Mouse (Mus musculus): ENCODE results near the gene Hmga2. TPM values are rescaled to one million over a fixed set of nuclear protein-coding genes. Genes with fewer than 3 reads are reported as not detected.
A peak's percentile ranks its signal among the peaks of the same experiment; 100 is the strongest.

Gene Hmga2
- polyA plus RNA-seq, 1 experiment from 2014 or later = 12.4 TPM

DNA sequence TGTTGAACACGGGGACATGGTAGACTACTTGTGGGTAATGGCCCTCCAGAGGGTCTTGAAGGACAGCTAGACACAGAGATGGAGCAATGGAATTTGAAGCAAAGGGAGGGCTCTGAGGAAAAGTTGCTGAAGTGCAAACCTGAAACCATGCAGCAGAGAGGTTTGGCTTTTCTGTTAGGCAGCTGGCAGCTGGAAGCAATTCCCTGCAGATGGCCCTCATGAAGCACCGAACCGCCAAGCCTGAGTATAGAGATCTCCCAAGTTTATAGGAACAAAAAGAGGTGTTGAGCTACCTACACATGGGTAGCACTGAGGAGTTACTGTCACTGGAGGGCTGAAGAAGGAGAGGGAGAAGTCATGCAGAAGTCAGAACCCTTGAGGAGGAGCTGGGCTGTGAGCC, 13.3 kb upstream of the Hmga2 start:
- no peak for ATAC-seq (ENCODE audit: low FRiP score, low read depth)
- no peaks in the 10 kb centered on the region for H3K27me3 ChIP-seq
- H3K9me3 ChIP-seq = 0 out of 2 replicates have a peak, but pooled peaks cover 13% of the 10 kb centered on the region
- H3K4me3 ChIP-seq = no peak overlapping the region
- no peaks in the 10 kb centered on the region for H3K36me3 ChIP-seq
- no peak overlapping the region for H3K4me2 ChIP-seq (replicated peaks)
- 82% methylated on average over 3 of the region's 3 CpGs for WGBS
- no peak overlapping the region for H3K27ac ChIP-seq (replicated peaks)
- no peaks in the 10 kb centered on the region for H3K4me1 ChIP-seq
- no peak overlapping the region for H3K9ac ChIP-seq (replicated peaks)

DNA sequence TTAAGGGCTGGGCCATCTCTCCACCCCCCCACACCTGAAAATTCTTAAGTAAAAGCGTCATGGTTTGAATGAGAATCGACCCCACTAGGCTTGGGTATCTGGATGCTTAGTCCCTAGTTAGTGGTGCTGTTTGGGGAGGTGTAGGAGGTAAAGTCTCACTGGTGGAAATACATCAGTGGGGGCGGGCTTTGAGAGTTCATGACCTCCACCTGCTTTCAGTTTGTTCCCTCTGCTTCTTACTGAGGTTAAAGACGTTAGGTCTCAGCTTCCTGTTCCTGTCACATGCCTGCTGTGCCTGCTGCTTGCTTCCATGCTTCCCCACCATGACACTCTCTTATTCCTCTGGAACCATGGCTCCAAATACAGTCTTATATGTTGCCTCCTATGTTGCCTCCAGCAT, 12.3 kb upstream of the Hmga2 start:
- no peak for ATAC-seq (ENCODE audit: low FRiP score, low read depth)
- no peaks in the 10 kb centered on the region for H3K27me3 ChIP-seq
- 0 out of 2 replicates have a peak, but pooled peaks cover 13% of the 10 kb centered on the region for H3K9me3 ChIP-seq
- no peak overlapping the region for H3K4me3 ChIP-seq
- no peaks in the 10 kb centered on the region for H3K36me3 ChIP-seq
- 83% methylated on average over 4 of the region's 4 CpGs for WGBS
- H3K9ac ChIP-seq (replicated peaks) = no peak overlapping the region
- no peak overlapping the region for H3K4me2 ChIP-seq (replicated peaks)
- no peaks in the 10 kb centered on the region for H3K4me1 ChIP-seq
- H3K27ac ChIP-seq (replicated peaks) = no peak overlapping the region

DNA sequence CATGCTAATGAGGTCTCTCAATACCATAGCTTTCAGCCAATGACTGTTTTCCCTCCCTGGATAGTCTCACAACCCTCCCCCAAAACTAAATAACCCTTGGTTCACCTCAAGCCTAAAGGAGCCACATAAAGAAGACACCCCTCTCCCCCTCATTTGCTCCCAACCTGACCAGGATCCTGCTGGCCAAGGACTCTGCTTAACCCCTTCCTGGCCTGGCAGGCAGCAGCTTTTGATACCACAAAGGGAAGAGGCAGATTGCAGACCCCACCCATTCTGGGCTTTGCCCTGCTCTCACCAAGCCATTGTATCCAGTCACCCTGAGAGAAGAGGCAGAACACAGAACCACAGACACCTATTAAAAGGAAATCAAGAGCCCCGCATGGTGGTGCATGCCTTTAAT, 11.6 kb upstream of the Hmga2 start:
- WGBS = 92% methylated on average over 1 of the region's 1 CpGs
- ATAC-seq (ENCODE audit: low FRiP score, low read depth) = no peak
- Histone ChIP-seq H3K4me1 (no peaks in the 10 kb centered on the region), H3K27ac (replicated peaks) (no peak overlapping the region), H3K27me3 (no peaks in the 10 kb centered on the region), H3K9ac (replicated peaks) (no peak overlapping the region), H3K9me3 (0 out of 2 replicates have a peak, but pooled peaks cover 13% of the 10 kb centered on the region), H3K4me3 (no peak overlapping the region), H3K36me3 (no peaks in the 10 kb centered on the region), H3K4me2 (replicated peaks) (no peak overlapping the region)

DNA sequence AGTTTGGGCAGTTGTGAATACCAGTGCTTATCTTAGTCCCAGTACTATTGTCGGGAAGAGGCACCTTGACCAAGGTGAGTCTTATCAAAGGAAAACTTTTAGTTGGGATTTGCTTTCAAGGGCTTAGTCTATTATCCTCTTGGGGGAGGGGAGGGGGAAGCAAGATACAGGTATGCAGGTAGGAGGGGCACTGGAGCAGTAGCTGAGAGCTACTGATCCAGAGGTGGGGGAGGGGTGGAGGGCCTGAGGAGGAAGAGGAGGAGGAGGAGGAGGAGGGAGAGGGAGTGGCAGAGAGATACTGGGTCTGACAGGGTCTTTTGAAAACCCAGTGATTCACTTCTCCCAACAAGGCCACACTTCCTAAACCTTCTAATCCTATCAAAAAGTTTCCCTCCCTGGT, 9.2 kb upstream of the Hmga2 start:
- no peaks in the 10 kb centered on the region for H3K4me1 ChIP-seq
- H3K36me3 ChIP-seq = no peaks in the 10 kb centered on the region
- no peak overlapping the region for H3K27ac ChIP-seq (replicated peaks)
- H3K27me3 ChIP-seq = no peaks in the 10 kb centered on the region
- no peak overlapping the region for H3K4me2 ChIP-seq (replicated peaks)
- no peak overlapping the region for H3K9ac ChIP-seq (replicated peaks)
- 72% methylated on average over 1 of the region's 1 CpGs for WGBS
- 0 out of 2 replicates have a peak, but pooled peaks cover 13% of the 10 kb centered on the region for H3K9me3 ChIP-seq
- ATAC-seq (ENCODE audit: low FRiP score, low read depth) = no peak
- H3K4me3 ChIP-seq = no peak overlapping the region

DNA sequence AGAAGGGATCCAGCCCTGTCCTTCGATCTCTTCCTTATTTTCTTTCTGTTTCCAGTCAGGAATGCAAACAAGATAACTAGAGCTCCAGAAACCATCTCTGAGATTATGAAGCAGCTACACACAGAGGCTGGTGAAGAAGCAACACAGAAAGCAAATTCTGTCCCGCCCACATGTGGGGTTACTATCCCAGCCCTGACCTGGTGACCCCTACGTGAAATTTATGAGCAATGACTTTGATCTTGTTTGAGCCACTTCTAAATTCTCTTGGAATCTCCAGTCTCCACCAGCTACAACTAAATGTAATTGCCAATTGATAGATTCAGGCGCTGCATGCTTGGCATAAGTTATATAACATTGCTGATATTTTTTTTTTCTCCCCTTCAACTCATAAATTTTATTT, 7.9 kb upstream of the Hmga2 start:
- Histone ChIP-seq H3K4me3 (no peak overlapping the region), H3K4me2 (replicated peaks) (no peak overlapping the region), H3K27me3 (no peaks in the 10 kb centered on the region), H3K27ac (replicated peaks) (no peak overlapping the region), H3K9me3 (0 out of 2 replicates have a peak, but pooled peaks cover 13% of the 10 kb centered on the region), H3K36me3 (no peaks in the 10 kb centered on the region), H3K4me1 (no peaks in the 10 kb centered on the region), H3K9ac (replicated peaks) (no peak overlapping the region)
- WGBS = 88% methylated on average over 4 of the region's 4 CpGs
- ATAC-seq (ENCODE audit: low FRiP score, low read depth) = no peak

DNA sequence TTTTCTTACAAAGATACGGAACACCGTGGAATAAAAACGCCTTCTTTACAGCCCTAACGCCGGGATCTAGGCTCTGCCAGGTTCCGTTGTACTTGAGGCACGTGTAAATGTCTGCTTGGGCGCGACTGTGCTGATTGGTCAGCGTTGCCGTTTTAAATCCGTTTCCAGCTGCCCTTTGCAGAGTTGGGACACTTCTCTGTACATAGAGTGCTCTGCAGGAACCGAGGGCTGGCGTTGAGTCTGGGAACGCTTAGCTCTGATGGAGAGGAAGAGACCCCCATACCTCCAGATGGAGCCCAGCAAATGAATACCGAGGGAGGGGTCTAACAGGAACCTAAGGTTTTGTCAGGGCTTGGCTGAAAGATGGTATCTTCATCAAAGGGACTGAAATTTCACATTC, 1.9 kb upstream of the Hmga2 start:
- Histone ChIP-seq H3K9ac (replicated peaks) (no peak overlapping the region), H3K27ac (replicated peaks) (no peak overlapping the region), H3K27me3 (peaks cover 32% of the 10 kb centered on the region), H3K4me2 (replicated peaks) (peak overlapping the region; percentile 95), H3K36me3 (no peaks in the 10 kb centered on the region), H3K4me3 (peak overlapping the region; percentile 72; the same call in 1 of the 2 replicates), H3K4me1 (peaks cover 50% of the 10 kb centered on the region), H3K9me3 (no peaks in the 10 kb centered on the region)
- ATAC-seq (ENCODE audit: low FRiP score, low read depth) = no peak
- WGBS = under 1% methylated on average over 16 of the region's 16 CpGs

DNA sequence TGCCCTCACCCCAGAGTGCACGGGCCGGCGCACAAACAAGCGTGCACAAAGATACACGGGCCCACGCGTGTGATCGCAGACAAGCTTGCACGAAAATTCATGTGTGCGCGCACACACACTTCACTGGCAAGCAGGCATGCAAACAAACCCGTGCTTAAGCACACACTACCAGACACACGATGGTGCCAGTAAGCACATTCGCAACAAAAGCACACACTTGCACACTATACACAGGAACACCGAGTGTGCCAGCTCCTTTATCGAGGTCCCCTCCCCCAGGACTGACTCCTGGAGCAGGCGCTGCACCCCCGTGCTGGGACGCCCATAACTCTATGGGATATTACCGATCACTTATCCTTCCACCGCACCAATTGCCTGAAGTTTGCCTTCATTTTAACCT, 1.2 kb upstream of the Hmga2 start:
- peak overlapping the region; percentile 75; the same call in 1 of the 2 replicates for H3K27ac ChIP-seq (replicated peaks)
- 0 out of 2 replicates have a peak, but pooled peaks have one; percentile 1 for ATAC-seq (ENCODE audit: low FRiP score, low read depth)
- H3K36me3 ChIP-seq = no peaks in the 10 kb centered on the region
- peaks cover 34% of the 10 kb centered on the region for H3K27me3 ChIP-seq
- no peaks in the 10 kb centered on the region for H3K9me3 ChIP-seq
- H3K4me3 ChIP-seq = peak overlapping the region; percentile 72
- peaks cover 55% of the 10 kb centered on the region for H3K4me1 ChIP-seq
- WGBS = under 1% methylated on average over 21 of the region's 21 CpGs
- peak overlapping the region; percentile 83 for H3K9ac ChIP-seq (replicated peaks)
- peak overlapping the region; percentile 95 for H3K4me2 ChIP-seq (replicated peaks)

DNA sequence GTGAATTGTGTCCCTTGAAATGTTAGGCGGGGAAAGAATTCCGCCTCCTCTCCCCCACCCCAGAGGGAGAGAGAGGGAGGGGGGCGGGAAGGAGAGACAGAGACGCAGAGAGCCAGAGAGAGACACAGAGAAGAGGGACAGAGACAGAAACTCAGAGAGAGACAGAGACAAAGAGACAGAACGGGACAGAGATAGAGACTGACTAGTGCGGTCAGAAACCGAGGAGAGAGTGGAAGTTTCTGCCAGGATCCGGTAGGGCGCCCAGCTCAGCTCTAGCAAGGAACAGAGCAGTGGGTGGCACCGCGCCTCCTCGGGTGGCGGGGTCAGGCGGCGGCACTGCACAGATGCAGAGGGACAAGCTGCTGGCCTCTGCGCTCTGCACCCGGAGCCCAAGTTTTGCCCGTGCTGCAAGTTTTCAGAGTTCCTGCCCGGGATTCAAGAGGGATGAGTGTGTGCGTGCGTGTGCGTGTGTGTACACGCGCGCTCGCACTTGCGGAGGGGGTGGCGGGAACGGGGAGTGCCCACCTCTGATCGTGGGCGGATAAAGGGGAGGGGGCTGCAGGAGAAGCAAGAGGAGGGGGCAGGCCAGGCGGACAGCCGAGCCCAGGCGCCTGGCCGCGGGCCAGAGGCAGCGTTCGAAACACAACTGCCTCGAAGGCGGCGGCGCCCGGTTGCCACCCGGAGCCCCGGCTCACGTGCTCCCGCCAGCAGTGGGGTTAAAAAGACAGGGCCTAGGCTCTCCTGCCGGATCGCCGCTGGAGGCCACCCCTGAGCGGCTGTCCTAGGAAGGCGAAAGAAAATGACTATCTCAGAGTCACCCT, 457 bp upstream of the Hmga2 start:
- Histone ChIP-seq H3K36me3 (no peaks in the 10 kb centered on the region), H3K4me2 (replicated peaks) (peak overlapping the region; percentile 95), H3K27ac (replicated peaks) (peak overlapping the region; percentile 75), H3K9me3 (no peaks in the 10 kb centered on the region), H3K9ac (replicated peaks) (peak overlapping the region; percentile 83), H3K4me1 (peaks cover 55% of the 10 kb centered on the region), H3K4me3 (peak overlapping the region; percentile 72), H3K27me3 (peaks cover 34% of the 10 kb centered on the region)
- peak; percentile 77 for ATAC-seq (ENCODE audit: low FRiP score, low read depth)
- WGBS = under 1% methylated on average over 51 of the region's 52 CpGs

DNA sequence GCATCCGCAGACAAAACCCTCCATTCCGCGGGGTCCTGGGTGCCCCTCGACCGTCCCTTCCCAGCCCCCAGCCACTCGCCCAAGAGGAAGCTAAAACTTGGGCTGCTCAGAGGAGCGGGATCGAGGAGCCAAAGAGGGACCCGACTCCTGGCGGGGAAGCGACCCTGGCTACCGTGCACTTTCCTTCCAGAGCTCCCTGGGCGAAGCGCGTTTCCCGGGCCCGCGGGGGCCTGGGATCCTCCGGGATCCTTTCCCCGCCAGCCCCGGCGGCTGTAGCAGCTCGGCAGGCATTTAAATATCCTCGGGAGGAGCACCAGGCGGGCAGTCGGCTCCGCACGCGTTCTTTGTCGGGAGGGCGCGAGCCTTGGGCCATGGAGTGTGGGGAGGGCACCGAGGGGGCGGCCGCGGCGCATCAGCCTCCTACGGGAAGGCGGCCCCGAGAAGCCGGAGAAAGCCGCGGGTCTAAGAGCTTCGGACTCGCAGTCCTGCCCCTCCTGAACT, 1.2 kb downstream of the Hmga2 start:
- ATAC-seq (ENCODE audit: low FRiP score, low read depth) = peak; percentile 39; the same call in 1 of the 2 replicates
- Histone ChIP-seq H3K4me1 (peaks cover 55% of the 10 kb centered on the region), H3K27me3 (peaks cover 34% of the 10 kb centered on the region), H3K4me3 (peak overlapping the region; percentile 72), H3K4me2 (replicated peaks) (peak overlapping the region; percentile 95), H3K9me3 (no peaks in the 10 kb centered on the region), H3K27ac (replicated peaks) (peak overlapping the region; percentile 75), H3K9ac (replicated peaks) (peak overlapping the region; percentile 83), H3K36me3 (no peaks in the 10 kb centered on the region)
- WGBS = under 1% methylated on average over 43 of the region's 45 CpGs

DNA sequence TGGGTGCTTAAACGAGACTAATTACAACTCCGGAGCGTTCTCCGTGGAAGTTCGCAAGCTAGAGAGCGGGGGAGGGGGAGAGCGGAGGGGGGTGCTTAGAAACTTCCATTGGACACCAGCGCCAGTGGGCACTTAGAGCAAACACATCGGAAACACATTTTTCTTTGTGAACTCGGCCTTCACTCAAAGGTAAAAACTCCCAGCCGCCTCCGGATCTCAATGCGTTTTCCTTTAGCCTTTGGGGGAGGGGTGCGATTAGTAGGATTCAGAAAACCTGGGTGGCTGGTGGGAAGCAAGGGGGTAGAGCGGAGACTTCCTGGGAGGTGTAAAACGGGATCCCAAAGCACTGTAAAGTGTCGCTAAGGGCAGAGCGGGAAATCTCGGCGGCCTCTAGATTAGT, 2.0 kb downstream of the Hmga2 start:
- Histone ChIP-seq H3K4me2 (replicated peaks) (peak overlapping the region; percentile 95), H3K9ac (replicated peaks) (peak overlapping the region; percentile 83), H3K9me3 (no peaks in the 10 kb centered on the region), H3K4me1 (peaks cover 55% of the 10 kb centered on the region), H3K36me3 (no peaks in the 10 kb centered on the region), H3K4me3 (peak overlapping the region; percentile 72), H3K27me3 (peaks cover 34% of the 10 kb centered on the region), H3K27ac (replicated peaks) (no peak overlapping the region)
- WGBS = under 1% methylated on average over 20 of the region's 20 CpGs
- ATAC-seq (ENCODE audit: low FRiP score, low read depth) = no peak

DNA sequence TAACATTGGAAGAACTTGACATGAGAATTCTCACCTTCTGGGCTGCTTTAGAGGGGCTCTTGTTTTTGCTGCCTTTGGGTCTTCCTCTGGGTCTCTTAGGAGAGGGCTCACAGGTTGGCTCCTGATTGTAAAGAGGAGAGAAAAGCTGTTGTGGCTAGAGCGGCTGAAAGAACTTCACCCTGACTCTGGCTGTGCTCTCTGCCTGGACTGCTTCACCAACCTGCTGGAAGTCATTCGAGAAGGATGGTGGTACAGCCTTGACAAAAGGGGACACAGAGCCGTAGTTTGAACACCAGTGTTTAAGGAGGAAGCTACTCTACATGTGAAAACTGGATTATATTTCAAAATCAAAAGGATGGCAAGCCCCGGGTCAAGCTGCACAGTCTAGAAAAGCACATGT, 3.1 kb downstream of the Hmga2 start:
- Histone ChIP-seq H3K4me3 (no peak overlapping the region), H3K27ac (replicated peaks) (no peak overlapping the region), H3K36me3 (no peaks in the 10 kb centered on the region), H3K9me3 (no peaks in the 10 kb centered on the region), H3K27me3 (peaks cover 32% of the 10 kb centered on the region), H3K4me1 (peaks cover 49% of the 10 kb centered on the region), H3K9ac (replicated peaks) (no peak overlapping the region), H3K4me2 (replicated peaks) (peak overlapping the region; percentile 11)
- ATAC-seq (ENCODE audit: low FRiP score, low read depth) = no peak
- WGBS = 37% methylated on average over 4 of the region's 4 CpGs

DNA sequence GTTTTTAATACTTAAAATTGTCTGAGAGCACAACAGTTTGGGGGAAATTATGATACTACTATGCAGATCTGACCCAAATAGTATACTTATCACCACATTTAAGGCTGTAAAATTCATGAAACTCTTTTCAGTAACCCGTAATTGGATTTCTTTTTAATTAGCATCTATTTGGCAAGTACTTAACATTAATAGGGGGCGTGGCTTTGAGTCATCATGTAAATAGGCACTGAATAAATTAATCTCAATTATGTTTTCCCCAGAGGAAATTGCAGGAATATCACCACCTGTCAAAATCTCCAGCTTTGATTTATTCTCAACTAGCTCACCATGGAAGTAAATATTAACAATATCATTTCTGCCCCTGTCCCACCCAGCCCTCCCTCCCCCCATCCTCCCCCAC, 3.7 kb downstream of the Hmga2 start:
- H3K9ac ChIP-seq (replicated peaks) = no peak overlapping the region
- WGBS = 73% methylated on average over 2 of the region's 2 CpGs
- no peaks in the 10 kb centered on the region for H3K9me3 ChIP-seq
- H3K27ac ChIP-seq (replicated peaks) = no peak overlapping the region
- peaks cover 29% of the 10 kb centered on the region for H3K27me3 ChIP-seq
- H3K36me3 ChIP-seq = no peaks in the 10 kb centered on the region
- no peak overlapping the region for H3K4me3 ChIP-seq
- H3K4me1 ChIP-seq = peaks cover 43% of the 10 kb centered on the region
- no peak for ATAC-seq (ENCODE audit: low FRiP score, low read depth)
- H3K4me2 ChIP-seq (replicated peaks) = no peak overlapping the region
